Mouse (Mus musculus): Measurements from ENCODE around the gene Etv6.

The Etv6 gene

DNA sequence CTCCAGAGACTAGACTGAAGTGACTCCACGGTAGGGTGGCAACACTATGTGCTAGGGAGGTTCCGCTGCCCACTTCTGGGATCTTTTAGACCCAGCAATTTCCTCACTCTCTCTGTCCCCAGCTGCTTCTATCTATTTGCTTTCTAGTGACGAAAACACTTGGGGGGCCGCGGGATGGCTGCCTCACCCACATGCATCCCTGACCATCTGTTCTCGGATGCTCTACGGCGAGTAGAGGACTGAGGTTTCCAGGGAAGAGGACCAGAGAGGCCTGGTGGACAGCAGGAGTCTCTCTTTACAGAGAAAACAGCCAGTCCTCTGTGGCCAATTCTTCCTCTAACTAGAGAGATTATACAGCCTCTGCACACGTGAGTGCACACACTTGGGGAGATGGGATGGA lies 43.6 kb downstream of the Etv6 start:
- no peak for DNase-seq

DNA sequence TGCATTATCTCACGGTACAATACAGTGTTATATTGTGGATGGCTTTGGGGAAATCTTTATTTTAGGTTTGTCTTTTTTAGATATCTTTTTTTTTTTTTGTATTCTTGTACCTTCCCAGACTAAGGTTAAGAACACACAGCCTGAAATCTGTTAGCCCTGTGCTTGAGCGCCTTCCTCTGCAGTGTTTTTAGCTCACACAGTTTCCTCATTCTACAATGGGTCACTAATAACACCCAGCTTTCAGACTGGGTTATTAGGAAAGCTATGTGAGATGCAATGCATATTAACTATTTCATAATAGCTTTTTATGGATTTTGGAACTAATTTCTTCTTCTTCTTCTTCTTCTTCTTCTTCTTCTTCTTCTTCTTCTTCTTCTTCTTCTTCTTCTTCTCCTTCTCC lies 44.1 kb downstream of the Etv6 start:
- DNase-seq = no peak

DNA sequence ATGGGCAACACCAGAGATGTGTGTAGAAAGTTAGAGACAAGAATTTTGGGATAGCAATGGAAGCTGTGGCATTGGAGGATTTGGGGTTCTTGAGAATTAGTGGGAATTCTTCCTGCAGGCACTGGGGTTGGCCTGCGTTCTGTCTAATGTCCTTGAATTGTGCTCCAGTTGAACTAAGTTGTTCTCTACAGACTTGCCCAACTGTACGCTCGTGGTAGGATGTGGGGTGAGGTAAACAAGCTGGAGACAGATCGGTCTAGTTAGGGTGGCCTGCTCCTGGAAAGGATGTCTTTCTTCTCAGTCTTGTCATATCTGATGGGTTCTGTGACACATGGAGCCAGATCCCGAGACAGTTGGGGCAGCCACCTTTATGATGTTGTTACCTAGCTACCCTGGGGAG lies 45.4 kb downstream of the Etv6 start:
- DNase-seq = no peak

DNA sequence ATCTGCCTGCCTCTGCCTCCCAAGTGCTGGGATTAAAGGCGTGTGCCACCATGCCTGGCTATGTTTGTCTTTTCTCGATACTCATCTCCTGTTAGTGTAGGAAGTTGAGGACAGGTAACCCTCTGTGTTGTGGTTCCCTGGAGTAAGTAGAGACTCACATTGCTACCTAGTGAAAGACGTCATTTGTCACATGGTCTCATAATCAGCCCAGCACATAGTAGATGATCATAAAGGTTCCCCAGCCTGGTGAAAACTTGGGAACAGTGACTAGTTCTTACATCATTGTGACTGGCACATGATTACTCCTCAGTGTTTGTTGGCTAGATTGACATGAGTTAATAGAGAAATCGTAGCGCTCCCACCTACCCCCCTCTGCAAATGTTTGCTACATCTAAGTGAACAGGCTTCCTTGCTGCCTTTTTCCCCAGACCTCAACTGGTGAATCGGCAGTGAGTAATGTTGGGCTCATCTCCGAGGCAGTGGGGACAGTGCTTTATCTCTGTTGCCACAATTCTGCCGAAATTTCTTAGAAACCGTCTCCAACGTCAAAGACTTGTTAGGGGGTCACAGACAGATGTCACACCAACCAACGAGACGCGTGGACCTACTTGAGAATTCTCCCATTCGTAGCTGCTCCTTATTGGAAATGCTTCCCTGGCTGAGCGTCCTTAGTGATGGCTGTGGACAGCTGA lies 46.9 kb downstream of the Etv6 start:
- no peak for DNase-seq

DNA sequence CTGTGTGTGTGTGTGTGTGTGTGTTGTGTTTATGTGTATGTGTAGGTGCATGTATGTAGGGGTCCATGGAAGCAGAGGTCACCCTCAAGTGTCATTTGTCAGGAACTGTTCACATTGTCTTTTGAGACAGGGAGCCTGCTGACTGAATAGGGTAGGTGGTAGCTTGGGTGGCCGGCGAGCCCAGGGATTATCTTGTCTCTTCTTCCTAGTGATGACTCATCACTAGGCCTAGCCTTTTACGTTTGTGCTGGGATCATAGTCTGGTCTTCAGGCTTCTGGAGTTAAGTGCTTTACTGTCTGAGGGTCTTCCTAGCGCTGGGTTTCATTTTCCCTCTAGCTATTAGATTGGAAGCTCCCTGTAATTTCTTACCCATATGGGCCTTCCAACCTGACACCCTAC lies 47.9 kb downstream of the Etv6 start:
- DNase-seq = no peak

DNA sequence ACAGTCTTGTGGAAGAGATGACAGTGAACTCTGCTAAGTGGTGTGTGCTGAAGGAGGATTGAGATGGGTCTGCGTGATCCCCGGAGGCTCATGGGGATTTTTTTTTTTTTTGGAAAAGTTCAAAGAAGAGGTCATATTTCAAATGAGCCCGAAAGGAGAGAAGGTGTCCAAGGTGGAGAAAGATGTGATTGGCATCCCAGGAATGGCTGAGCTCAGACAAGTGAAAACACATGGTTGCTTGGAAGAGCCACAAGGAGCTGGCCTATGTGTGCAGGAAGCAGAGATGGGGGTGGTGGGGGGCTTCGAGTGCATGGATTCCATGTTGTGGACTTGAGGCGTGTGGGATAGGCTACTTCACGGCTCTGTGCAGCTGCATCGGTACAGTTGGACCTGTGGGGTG lies 50.9 kb downstream of the Etv6 start:
- DNase-seq = no peak

DNA sequence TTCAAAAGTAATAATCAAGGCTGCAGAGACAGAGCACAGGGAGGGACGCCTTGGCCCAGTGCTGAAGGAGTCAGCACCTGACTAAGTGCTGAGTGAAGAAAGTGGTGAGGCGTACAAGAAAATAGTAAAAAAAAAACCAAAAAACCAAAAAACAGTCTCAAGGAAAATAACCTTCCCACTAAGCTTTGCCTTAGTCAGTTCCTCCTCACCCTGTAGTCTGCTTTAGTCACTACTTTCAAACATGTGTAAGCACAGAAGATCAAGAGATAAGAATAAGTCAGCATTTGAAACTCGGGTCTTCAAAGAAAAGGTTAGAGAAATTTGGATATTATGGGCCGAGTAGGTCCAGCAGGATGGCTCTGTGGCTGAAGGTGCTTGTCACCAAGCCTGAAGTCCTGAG lies 52.2 kb downstream of the Etv6 start:
- DNase-seq = no peak

DNA sequence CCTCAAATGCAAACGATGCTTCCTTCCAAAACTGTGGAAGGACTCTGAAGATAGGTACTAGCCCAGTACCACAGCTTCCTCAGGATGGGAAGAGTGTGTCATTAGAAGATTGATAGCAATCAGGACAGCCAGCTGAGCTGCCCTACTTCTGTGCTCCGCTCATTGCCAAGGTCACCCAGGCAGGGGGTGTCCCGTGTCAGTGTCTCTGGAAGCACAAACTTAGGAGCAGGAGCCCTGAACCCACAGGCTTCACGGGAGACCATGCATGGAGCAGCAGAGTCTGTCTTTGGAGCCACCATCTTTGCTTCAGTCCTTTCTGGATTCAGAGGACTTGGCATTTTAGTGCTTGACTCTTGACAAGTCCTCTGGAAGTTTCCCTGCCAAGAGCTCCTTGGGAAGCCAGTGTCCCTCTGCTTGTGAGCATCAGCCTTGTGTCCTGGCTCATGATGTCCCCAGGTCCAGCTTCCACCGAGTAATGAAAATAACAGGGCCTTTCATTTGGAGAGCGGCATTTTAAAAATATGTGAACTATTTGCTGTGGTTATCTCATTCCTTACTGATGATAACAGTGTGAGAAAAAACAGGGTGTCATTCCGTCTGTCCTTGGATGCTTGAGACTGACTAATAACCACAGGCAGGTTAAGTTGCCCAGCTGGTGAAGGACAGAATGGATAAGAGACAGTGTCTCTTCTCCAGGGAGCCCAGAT lies 54.3 kb downstream of the Etv6 start:
- no peak for DNase-seq

DNA sequence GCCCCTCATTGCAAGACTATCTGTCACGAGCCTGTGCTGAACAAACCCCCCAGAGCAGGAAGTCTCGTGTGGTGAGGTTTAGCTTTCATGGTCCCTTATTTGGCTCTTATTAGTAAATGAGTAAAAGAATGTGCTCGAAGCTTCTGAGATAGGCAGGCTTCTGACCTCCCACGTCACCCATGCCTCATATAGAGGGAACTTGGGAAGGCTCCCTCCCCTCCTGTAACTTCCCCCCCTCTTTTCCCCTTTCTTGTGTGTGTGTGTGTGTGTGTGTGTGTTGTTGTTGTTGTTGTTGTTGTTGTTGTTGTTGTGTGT lies 54.8 kb downstream of the Etv6 start:
- DNase-seq = no peak

DNA sequence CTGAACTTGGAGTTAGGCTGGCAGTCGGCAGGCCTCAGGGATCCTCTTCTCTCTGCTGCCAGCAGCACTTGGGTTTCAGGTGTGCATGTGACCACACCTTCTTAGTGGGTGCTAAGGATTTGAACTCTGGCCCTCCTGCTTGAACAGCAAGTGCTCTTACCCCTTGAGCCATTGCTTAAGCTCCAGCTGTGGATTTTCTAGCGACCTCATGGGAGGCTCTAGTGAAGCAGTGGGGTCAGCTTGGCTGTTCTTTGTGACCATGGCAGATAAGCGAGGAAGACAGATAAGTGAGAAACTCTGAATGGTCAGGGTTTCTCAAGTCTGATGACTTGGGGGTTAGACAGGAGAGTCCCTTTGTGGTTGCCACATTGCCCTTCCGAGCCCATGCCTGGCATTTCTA lies 55.4 kb downstream of the Etv6 start:
- no peak for DNase-seq

DNA sequence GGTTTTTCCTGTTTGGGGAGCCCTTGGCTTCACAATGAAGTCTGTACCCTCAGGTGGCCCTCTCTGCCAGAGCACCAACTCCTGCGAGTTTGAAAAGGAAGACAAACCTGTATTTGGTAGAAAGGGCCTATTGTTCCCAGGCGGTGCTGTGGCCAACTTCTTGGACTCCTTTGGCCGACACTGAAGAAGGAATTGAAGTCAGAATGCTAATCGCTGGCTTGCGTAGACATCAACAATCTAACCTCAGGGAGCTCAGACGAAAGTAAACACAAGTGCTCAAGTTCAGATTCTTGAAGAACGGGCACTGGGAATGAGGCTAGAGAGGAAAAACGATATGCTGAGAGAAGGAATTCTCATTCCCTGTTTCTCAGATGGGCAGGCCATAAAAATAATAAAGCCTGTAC lies 55.9 kb downstream of the Etv6 start:
- no peak for DNase-seq

DNA sequence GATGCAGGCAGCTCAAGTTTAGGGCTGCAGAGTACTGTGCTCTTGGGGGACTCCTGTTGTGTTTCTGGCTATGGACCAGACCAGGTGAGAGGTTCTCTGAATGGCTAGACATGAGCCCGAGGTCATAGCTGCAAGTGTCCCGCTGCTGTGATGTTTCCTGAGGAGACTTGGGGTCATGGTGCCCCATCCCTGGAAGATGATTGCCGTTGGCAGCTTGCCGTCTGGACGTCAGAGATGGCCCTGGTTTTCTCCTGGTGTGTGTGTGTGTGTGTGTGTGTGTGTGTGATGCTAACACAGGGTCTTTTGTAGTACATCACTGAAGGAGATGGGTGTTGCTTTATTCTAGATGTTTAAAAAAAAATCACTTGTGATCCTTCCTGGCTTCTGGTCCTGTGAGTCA lies 58.6 kb downstream of the Etv6 start:
- DNase-seq = no peak

DNA sequence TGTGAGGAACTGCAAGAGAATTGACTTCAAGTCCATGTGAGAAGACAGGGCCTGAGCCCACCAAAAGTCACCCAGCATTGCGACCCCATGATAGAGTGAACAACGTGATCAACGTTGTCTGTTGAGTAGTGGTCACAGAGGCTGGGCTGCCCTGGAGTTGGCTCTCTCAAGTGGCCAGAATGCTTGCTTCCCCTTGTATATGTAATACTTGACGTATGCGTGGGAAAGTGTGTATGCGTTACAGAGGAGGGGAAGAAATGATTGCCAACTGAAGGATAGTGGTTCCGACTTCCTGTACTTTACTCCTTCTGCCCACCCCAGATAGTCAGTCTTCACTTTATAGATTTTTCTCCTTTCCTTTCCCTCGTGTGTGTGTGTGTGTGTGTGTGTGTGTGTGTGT lies 59.1 kb downstream of the Etv6 start:
- DNase-seq = no peak

DNA sequence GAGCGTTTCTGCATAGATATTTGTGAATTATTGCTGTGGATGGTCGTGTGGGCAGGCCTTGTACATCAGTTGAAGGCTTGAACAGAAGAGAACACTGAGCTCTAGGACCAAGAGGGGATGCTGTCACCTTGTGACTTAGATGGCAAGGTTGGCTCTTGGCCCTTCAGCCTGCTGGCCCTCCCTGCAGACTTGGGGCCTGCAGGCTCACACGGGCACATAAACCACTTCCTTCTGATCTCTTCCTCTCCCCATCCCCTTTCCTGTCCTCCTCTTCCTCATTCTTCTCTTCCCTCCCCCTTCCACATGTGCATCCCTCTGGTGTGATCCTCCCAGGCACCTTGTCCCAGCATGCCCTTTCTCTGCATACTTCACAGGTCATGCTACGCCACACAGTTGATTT lies 60.1 kb downstream of the Etv6 start:
- DNase-seq = no peak

DNA sequence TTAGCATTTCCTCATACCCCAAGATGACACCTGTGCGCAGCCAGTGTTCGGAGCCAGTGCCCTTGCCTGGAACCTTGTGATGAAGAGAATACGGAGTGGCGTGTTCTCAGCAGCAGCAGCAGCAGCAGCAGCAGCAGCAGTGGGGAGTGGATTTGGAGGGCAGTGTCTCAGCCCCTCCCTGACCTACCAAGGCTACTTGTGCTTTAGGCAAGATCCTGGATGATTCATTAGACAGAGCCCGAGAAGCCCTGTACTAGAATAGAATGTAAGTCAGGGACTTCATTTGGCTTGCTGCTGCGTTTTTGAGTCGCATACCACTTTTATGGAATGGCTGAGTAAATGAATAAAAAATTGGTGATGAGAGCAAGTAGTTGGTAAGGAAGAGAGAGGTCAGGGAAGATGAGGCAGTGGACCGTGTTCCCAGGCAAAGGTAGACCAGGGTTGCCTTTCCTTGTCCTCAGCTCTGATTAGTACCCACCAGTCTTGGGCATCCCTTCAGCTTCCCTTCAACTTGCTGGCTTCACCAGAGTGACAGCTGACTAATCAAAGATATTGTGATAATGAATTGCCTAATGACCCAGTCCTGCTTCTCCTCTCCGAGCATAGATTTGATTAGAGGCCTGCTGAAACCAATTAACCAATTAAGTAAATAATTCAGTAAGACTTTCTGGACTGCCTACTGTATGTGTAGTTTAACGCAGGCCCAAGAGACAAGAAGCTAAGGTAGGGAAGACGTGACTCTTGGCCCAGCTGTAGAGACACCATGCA lies 64.7 kb downstream of the Etv6 start:
- DNase-seq = no peak

DNA sequence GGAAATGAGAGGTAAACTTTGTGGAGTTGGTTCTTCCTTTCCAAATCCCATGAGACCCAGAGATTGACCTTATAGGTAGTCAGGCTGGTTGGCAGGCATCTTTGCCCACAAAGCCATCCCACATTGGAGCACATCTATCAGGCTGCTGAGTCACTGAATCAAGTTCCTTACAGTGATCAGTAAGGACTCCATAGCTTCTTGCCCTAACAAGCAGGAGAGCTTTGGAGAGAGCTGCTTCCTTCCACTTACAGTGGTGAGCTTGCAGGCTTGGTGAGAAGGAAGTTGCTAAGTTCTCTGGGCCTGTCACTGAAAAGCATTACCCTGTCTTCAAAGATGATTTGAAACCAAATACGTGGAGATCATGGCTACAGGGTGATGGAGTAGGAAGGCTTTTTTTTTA lies 66.9 kb downstream of the Etv6 start:
- DNase-seq = no peak

DNA sequence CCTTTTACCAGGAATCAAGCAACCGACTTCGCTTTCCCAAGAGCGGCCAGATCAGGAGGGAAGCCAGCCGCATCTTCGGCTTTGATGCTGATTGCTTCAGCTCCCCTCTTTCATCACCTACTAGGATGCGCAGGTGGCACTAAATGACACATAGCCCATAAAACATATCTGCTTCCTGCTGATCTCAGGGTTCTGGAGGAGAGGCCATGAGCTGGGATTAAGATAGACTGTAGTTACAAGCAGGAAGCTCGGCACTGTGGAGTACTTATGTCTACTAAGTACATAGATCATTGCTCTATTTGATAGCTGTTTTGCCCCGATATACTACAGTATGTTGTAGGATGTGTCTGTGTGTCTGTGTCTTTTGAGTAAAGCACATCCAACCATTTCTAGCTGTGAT lies 68.0 kb downstream of the Etv6 start:
- no peak for DNase-seq

DNA sequence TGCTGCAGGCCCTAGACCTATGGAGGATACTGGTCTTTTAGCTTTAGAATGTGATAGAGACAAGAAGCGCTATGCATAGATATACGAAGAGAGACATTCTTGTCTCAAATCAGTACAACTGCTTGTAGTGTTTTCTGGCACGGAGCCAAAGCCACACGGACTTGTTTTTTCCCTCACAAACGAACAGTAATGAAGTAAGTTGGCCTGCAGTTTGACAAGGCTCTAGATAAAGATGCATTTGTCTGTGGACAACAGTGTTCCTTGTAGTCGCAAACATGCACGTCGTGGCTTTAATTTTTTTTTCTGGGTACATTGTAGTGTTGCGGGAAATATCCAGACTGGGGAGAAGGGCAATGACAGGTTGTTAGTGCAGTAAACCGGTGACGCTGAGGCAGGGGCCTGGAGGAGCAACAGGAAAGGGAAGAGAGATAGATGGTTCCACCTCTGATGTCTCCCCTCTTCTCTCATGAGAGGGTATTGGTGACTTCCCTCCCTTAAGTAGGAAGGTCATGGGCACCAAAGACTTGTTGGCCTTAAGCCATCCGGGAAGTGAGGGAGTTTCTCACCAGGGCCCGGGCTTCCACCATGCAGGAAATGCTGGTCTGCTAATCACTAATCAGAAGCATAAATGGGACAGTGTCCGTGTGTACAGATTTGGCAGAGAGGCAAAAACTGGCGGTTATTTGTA lies 70.2 kb downstream of the Etv6 start:
- peak; percentile 24 for DNase-seq

DNA sequence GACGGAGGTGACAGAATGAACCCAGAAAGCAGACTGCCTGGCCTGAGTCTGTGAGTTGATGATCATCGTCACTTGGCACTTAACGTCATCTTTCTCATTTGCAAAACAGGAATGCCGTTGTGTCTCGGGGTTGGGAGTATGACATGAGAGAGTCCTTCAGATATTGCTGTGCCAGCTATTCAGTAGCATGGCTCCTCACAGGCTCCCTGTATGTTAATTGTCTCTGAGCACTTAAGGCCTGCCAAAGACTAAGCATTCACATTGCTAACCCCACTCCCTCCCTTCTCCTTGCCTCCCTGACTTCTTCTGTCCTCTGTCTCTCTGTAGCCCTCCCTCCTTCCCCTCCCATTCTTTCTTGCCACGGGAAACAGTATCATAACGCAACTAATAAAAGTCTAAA lies 72.2 kb downstream of the Etv6 start:
- no peak for DNase-seq

DNA sequence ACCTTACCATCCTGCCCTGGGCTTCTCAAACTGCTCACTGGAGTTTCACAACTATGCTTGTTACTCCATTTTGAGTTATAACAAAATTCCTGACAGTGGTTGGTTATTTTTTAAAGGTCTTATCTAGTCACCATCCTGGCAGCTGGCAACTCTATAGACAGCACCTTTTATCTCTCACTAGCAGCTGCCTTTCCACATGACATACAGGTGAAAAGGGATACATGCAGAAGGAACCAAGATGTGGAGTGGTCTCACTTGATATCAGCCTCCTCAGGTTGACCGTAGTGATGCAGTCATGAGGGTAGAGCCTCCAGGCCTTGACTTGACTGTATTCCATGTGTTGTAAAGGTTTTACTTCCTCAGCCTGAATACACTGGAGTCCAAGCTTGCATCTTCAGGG lies 74.2 kb downstream of the Etv6 start:
- no peak for DNase-seq

DNA sequence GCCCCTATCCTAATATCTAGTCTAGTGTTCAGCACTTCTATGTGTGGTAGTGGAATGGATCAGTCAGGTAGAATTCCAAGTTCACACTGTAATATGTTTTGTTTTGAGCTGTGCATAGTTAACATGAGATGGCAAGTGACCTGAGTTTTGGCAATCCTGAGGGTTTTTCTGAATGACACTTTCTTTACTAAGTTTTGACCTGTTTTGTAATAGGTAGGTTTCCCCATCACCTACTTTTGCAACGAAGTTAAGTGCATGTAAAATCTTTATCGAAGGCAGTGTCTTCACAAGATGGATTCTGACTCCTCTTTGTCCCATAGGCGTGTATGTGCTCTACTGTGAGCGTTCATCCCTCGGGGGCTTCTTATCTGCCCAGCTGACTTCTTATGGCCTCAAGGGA lies 74.7 kb downstream of the Etv6 start:
- DNase-seq = no peak

DNA sequence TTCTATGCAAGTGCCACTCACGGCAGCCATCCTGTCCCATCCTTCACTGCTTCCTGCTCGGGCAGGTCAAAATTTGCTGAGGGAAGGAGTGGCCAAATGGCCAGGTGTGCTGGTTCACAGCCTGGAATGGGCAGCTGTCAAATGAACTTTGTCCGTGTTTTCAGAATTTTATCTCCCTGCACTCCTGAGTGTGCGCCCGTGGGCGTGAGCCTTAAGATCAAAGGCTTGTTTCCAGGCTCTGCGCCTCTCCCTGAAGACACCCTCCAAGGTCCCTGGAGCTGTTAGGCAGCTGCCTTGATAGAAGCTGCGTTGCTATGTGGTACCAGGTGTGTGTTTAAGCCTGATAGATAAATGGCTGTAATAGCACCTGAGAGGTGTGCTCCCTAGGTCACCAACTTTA lies 76.1 kb downstream of the Etv6 start:
- DNase-seq = no peak

DNA sequence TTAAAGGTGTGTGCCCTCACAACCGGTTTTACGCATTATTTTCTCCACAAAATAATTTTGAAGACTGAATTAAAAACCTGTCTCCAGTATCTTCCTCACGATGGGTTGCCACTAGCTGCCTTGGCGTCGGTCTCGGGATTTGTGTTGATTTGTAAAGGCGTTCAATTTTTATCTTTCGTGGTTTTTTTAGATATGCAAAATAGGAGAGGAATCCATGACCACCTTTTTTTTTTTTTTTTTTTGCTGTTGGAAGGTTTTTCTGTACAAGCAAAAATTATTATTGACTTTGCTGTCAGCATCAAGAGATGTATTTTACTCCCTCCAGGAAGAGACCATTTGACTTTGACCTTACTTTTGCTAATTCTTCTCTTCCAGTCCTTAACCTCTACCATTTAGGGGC lies 77.3 kb downstream of the Etv6 start:
- no peak for DNase-seq

DNA sequence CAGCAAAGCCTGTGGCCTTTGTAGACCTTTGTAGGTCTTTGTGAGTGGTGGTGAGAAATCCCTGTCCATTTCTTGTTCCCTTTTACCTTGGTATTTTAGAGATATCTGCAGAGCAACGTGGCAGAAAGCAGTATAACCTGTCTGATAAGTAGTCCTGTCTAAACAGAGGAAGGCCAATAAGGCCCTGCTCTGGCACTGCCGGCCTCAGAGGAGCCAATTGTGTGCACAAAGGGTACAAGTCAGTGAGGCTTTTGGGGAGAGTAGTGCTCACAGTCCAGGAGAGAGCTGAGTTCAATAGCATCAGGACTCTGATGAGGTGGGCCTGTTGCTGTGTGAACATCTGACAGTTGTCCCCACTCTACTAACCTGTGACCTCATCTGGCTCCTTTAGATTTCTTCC lies 77.7 kb downstream of the Etv6 start:
- no peak for DNase-seq

All from thymus, postnatal 25 days (tissue).